Mouse (Mus musculus) thymus, adult 2 months (tissue): Measurements from ENCODE around the gene Ubiad1. TPM values are rescaled to one million over a fixed set of nuclear protein-coding genes. Genes with fewer than 3 reads are reported as not detected.

ENCODE experiments used
- DNase-seq: peaks from one replicate; pipeline ENCODE4 v3.0.0; 2021
- H3K27ac ChIP-seq: fragments of 200-500 bp; 2 replicates; pipeline ENCODE4 v1.5.1; 2012; ENCODE audit warnings: low read length, control low read depth; ENCODE audit not compliant: control insufficient read depth, insufficient read depth
- H3K27me3 ChIP-seq: fragments of 200-500 bp; 2 replicates; pipeline ENCODE4 v1.6.1; 2012; ENCODE audit warnings: mild to moderate bottlenecking, low read length, moderate library complexity, mixed read lengths; ENCODE audit not compliant: control insufficient read depth, insufficient read depth
- H3K36me3 ChIP-seq: fragments of 200-500 bp; 2 replicates; pipeline ENCODE4 v1.6.1; 2012; ENCODE audit warnings: mild to moderate bottlenecking, low read length, moderate library complexity; ENCODE audit not compliant: control insufficient read depth, insufficient read depth
- H3K4me1 ChIP-seq: fragments of 200-500 bp; replicated peaks from 2 replicates; pipeline ENCODE4 v1.6.1; 2012; ENCODE audit warnings: low read length; ENCODE audit not compliant: control insufficient read depth, insufficient read depth
- H3K4me3 ChIP-seq: fragments of 200-500 bp; 2 replicates; pipeline ENCODE4 v1.5.1; 2012; ENCODE audit warnings: mild to moderate bottlenecking, low read length, control low read depth, moderate library complexity; ENCODE audit not compliant: control insufficient read depth, insufficient read depth
- CTCF ChIP-seq: fragments of 200-500 bp; IDR thresholded peaks from 2 replicates; pipeline ENCODE4 v1.5.1; 2012; ENCODE audit warnings: mild to moderate bottlenecking, control low read depth, low read length, moderate library complexity, borderline replicate concordance; ENCODE audit not compliant: control insufficient read depth, poor library complexity, insufficient read depth; ENCODE audit errors: extremely low read depth
- POLR2A ChIP-seq: fragments of 200-500 bp; IDR thresholded peaks from 2 replicates; pipeline ENCODE4 v1.6.1; 2012; ENCODE audit warnings: mild to moderate bottlenecking, low read length, control low read depth, moderate library complexity; ENCODE audit not compliant: control insufficient read depth, poor library complexity, insufficient read depth; ENCODE audit errors: extremely low read depth
- WGBS: fragments of 180-500 bp; shearing (Covaris S2); methylation state at CpG from one replicate; pipeline ENCODE4 v1.1.7; 2018; 5-methylcytosine and 5-hydroxymethylcytosine counted together
- polyA plus RNA-seq: library from polyadenylated mRNA; depleted of rRNA; stranded (reverse); fragments of >200 nt; gene quantifications from 2 replicates; pipeline ENCODE4 v1.2.3, GENCODE M21; 2012

The Ubiad1 gene
- polyA plus RNA-seq, 1 experiment, result 20.0 TPM

- no peaks in the 10 kb centered on the region for H3K36me3 ChIP-seq
- no peaks in the 10 kb centered on the region for H3K4me1 ChIP-seq
- 85% methylated on average over 10 of the region's 10 CpGs for WGBS
- H3K4me3 ChIP-seq, result no peak overlapping the region
- no peak for TF ChIP-seq CTCF
- TF ChIP-seq POLR2A, result no peak
- H3K27ac ChIP-seq, result no peak overlapping the region
- H3K27me3 ChIP-seq, result peaks cover 9% of the 10 kb centered on the region
- no peak for DNase-seq
Measured at GRCm38 (mm10) chr4:148408256-148408975, 36.2 kb downstream of the Ubiad1 start.

- no peaks in the 10 kb centered on the region for H3K4me1 ChIP-seq
- WGBS, result 23% methylated on average over 13 of the region's 13 CpGs
Measured at GRCm38 (mm10) chr4:148405255-148405788, 39.2 kb downstream of the Ubiad1 start.

DNA sequence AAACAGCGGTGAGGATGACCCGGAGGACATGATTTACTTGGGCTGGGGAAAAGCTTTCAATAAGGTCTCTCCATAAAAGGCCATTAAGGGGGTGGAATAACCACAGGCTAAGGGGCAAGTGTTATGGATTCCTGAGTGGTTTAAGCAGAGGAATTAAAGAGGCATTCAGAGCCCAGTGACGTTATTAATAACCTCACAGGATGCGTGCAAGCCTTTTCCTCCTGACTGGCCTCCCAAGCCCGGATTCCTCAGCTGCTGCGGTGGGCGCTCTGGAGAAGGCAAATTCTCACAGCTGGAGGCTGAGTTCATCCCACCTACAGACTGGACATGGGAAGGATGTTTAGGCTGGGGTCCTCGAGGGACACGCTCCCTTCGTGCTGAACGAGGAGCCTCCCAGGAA, 39.8 kb downstream of the Ubiad1 start:
- no peak for DNase-seq
- no peak overlapping the region for H3K4me3 ChIP-seq
- no peaks in the 10 kb centered on the region for H3K36me3 ChIP-seq
- TF ChIP-seq CTCF (no peak), POLR2A (no peak)
- WGBS, result 11% methylated on average over 11 of the region's 11 CpGs
- no peaks in the 10 kb centered on the region for H3K4me1 ChIP-seq
- peaks cover 9% of the 10 kb centered on the region for H3K27me3 ChIP-seq
- H3K27ac ChIP-seq, result no peak overlapping the region

More at GRCm38 (mm10) chr4:148405255-148405788, 39.2 kb downstream of the Ubiad1 start:
- Histone ChIP-seq H3K4me3 (no peak overlapping the region), H3K36me3 (no peaks in the 10 kb centered on the region), H3K27ac (no peak overlapping the region), H3K27me3 (peaks cover 9% of the 10 kb centered on the region)
- TF ChIP-seq POLR2A (no peak), CTCF (no peak)
- no peak for DNase-seq

GRCm38 (mm10) chr4:148403402-148403801, 41.2 kb downstream of the Ubiad1 start:
- WGBS, result 16% methylated on average over 12 of the region's 12 CpGs
- Histone ChIP-seq H3K4me3 (no peak overlapping the region), H3K27ac (no peak overlapping the region), H3K4me1 (no peaks in the 10 kb centered on the region), H3K27me3 (peaks cover 9% of the 10 kb centered on the region), H3K36me3 (no peaks in the 10 kb centered on the region)
- DNase-seq, result no peak
- TF ChIP-seq POLR2A (no peak), CTCF (no peak)

DNA sequence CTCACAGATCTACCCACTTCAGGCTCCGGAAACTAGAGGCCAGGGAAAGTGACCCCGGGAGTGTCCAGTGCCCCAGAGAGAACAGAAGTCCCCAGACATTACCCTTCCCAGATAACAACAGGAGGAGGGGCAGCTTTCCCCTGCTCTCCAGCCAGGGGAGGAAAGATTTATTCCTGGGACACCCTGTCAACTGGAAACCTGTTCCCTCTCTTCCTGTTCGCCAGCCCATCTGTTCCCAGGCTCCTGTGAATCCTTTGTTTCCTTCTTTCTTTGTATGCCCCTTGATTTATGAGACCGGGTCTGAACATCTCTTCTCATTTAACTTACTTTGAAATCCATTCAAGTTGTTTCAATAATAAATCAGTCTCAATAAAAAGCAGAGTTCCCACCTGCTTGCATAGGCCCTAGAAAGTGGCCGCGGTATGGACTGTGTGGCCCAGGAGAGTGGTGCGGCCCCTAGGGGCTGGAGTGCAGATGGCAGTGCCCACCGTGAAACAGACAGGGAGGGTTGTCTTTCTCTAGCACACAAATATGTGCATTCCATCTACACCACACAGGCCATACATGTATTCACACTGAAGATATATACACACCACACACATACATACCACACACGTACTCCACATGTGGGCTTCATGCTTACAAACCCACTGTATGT, 45.0 kb downstream of the Ubiad1 start:
- Histone ChIP-seq H3K36me3 (no peaks in the 10 kb centered on the region), H3K27me3 (peaks cover 9% of the 10 kb centered on the region), H3K4me3 (no peak overlapping the region), H3K27ac (no peak overlapping the region), H3K4me1 (no peaks in the 10 kb centered on the region)
- TF ChIP-seq CTCF (no peak), POLR2A (no peak)
- 67% methylated on average over 9 of the region's 9 CpGs for WGBS
- DNase-seq, result no peak

DNA sequence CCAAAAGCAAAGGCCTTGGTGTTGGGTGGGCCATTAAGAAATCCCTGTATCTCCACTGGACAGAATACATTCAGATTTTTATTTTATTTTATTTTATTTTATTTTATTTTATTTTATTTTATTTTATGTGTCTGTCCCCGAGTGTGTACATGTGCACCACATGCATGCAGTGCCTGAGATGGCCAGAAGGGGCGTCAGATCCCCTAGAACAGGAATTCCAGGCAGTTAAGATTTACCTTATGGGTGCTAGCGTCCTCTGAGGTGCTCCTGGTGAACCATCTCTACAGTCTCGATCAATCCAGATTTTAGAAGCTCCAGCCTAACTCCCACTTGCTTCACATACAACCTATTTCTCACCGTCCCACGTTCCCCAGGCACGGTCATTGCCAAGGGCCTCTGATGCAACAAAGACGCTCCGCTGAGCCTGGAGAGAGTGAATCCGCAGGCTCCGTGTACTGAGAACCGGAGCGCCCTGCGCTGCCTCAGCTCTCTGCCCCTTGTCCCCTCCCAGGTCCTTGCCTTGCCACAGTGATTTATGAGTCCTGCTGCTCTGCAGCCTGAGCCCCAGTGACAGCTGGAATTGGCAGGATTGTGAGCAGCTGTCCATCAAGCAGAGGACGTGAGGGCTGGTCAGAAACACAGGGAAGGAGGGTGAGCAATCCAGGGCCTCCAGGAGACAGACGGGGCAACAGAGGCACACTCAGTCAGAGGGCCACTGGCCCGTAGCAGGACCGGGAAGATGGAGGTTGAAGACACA, 46.9 kb downstream of the Ubiad1 start:
- 83% methylated on average over 18 of the region's 18 CpGs for WGBS

More for the DNA sequence above, 46.9 kb downstream of the Ubiad1 start:
- no peak for TF ChIP-seq CTCF
- no peak for TF ChIP-seq POLR2A
- Histone ChIP-seq H3K36me3 (no peaks in the 10 kb centered on the region), H3K4me3 (no peak overlapping the region), H3K27ac (no peak overlapping the region), H3K4me1 (no peaks in the 10 kb centered on the region), H3K27me3 (no peaks in the 10 kb centered on the region; the same call in 1 of the 2 replicates)
- no peak for DNase-seq
